Mouse (Mus musculus): ENCODE data around the gene Arcn1.
A peak's percentile ranks its signal among the peaks of the same experiment; 100 is the strongest.

Gene Arcn1

DNA sequence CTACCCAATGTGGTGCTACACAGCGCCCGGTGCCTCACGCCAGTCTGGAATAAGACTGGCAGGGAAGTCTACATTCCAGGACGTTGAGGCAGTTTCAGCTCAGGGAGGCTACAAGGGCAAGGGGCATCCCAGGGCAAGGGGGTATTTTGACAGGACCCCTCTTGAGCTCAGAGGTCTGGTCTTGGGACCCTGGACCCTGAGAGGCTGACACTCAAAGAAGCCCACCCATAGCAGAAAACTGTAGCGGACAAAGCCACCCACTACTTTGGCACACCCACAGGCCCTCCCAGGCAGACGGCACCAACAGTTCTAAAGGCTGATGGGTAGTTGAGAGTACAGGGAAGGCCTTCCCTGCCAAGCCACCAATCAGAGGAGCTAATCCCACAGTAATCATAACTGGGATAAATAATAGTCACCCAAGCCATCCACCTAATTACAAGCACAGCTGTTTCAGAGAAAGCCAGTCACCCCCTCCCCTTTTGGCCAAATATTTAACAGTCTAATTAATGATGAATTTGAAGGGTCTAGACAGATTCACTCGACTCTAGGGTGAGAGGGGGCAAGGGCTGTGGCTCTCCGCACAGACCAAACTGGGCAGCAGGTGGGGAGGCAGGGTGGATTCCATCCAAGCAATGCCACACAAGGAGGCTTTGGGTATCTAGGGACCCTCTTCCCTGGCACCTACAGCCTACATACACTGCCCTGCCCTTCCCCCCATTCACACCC lies 47.9 kb downstream of the Arcn1 start:
- Histone ChIP-seq H3K36me3 (ENCODE audit: insufficient read depth, low read length) (no peaks in the 10 kb centered on the region), H3K9me3 (ENCODE audit: low read length) (no peaks in the 10 kb centered on the region), H3K4me3 (replicated peaks; ENCODE audit: low read length) (peak overlapping the region; percentile 80; the same call in 1 of the 2 replicates), H3K4me1 (replicated peaks; ENCODE audit: low read depth, low read length) (peaks cover 58% of the 10 kb centered on the region), H3K27me3 (ENCODE audit: insufficient read depth, low read length) (peaks cover 68% of the 10 kb centered on the region)
- no peak for TF ChIP-seq POU5F1 (IDR thresholded peaks at IDR 0.05; ENCODE audit: borderline replicate concordance, low read length)
- TF ChIP-seq NANOG (IDR thresholded peaks at IDR 0.05; ENCODE audit: borderline replicate concordance, low read length) = no peak
- no peak for TF ChIP-seq CTCF (conservative IDR thresholded peaks at IDR 0.05; ENCODE audit: low read length)

DNA sequence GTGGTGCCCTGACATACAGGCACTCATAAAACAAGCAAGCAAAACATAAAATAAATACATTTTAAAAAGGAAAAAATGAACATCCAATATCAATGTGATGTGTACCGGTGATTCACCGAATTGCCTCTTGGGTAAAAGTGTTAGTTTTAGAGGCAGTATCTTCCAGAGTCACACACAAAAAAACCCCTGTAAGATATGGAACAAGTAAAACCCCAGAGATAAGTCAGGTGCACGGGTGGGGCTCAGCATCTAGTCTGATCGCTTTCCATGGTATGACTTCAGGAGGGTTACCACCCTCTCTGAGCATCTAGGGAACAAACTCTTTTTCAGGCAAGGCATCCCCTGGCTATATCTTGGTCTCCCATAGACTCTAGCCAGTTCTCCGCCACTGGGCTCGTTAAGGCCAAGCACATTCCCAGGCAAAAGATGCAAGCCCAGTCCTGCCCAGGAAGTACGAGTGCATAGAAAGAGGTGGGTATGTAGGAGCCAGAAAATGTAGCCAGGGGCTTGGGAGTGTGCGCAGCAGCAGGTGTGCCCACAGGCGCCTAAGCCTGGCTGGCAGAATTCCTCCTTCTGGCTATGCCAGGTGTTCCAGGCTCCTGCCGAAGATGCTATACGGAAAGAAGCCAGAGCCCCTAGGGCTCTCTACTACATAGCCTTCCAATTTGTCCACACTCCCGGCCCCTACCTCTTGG lies 48.6 kb downstream of the Arcn1 start:
- TF ChIP-seq CTCF (conservative IDR thresholded peaks at IDR 0.05; ENCODE audit: low read length) (no peak), NANOG (IDR thresholded peaks at IDR 0.05; ENCODE audit: borderline replicate concordance, low read length) (no peak), POU5F1 (IDR thresholded peaks at IDR 0.05; ENCODE audit: borderline replicate concordance, low read length) (no peak)
- Histone ChIP-seq H3K4me3 (replicated peaks; ENCODE audit: low read length) (no peak overlapping the region), H3K36me3 (ENCODE audit: insufficient read depth, low read length) (no peaks in the 10 kb centered on the region), H3K9me3 (ENCODE audit: low read length) (no peaks in the 10 kb centered on the region), H3K27me3 (ENCODE audit: insufficient read depth, low read length) (peaks cover 75% of the 10 kb centered on the region), H3K4me1 (replicated peaks; ENCODE audit: low read depth, low read length) (peaks cover 51% of the 10 kb centered on the region)

DNA sequence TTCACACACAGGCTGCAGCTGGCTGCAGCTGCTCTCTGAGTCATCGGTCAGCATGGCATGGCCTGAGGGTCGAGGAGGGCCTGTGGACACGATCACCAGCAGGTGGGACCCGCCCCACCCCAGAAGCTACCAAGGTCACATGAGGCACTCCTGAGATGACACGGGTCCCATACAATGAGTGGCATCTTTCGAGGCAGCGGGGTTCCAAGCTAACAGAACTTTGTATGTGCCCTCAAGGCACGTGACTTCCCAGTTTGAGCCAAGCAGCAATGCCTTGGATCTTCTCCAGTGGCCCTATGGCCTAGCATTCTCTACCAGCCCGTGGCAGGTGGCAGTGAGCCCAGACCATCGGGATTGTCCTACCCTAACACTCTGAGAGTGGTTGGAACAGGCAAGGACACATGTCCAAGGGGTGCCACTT lies 49.8 kb downstream of the Arcn1 start:
- Histone ChIP-seq H3K9me3 (ENCODE audit: low read length) (no peaks in the 10 kb centered on the region), H3K27me3 (ENCODE audit: insufficient read depth, low read length) (peaks cover 84% of the 10 kb centered on the region)
- TF ChIP-seq POU5F1 (IDR thresholded peaks at IDR 0.05; ENCODE audit: borderline replicate concordance, low read length) (no peak), NANOG (IDR thresholded peaks at IDR 0.05; ENCODE audit: borderline replicate concordance, low read length) (no peak), CTCF (conservative IDR thresholded peaks at IDR 0.05; ENCODE audit: low read length) (no peak)

DNA sequence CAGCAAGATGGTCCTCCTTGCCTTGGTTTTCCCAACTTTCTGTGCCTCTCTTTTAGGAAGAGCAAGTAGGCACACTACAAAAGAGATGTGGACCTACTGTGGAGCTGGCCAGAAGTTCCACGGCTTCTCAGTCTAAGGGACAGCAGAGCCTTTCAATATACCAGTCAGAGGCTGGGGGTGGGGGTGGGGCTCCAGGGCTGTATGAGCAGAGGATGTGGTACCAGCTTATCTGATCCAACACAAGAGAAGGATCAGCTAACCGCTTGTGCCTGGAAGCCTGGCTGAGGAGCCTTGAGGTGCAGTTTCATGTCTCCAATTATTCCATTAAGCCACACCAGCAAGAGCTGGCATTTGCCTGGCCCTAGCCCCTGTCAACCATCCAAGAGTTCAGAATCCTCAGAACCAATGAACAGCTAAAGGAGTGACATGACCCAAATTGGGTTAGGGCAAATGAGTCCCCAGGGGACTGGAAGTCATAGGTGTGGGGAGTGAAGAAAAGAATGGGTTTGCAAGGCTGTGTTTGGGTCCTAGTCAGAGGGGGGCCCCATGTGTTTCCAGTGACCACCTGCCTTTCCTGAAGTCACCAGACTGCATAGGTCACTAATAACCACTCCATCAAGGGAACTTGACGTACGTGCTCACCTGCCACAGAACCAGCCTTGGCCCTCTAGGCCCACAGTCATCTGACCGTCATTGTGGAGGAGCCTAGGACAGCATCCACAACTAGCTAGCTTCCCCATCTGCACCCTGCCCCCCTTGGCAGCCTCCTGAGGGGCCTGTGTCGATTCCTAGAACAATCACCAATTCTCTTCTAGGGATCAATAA lies 50.4 kb downstream of the Arcn1 start:
- TF ChIP-seq POU5F1 (IDR thresholded peaks at IDR 0.05; ENCODE audit: borderline replicate concordance, low read length) = no peak
- no peak for TF ChIP-seq NANOG (IDR thresholded peaks at IDR 0.05; ENCODE audit: borderline replicate concordance, low read length)
- TF ChIP-seq CTCF (conservative IDR thresholded peaks at IDR 0.05; ENCODE audit: low read length) = no peak
- Histone ChIP-seq H3K4me1 (replicated peaks; ENCODE audit: low read depth, low read length) (peaks cover 38% of the 10 kb centered on the region), H3K27me3 (ENCODE audit: insufficient read depth, low read length) (peaks cover 88% of the 10 kb centered on the region), H3K4me3 (replicated peaks; ENCODE audit: low read length) (no peak overlapping the region), H3K9me3 (ENCODE audit: low read length) (no peaks in the 10 kb centered on the region), H3K36me3 (ENCODE audit: insufficient read depth, low read length) (no peaks in the 10 kb centered on the region)

More for the DNA sequence above, 49.8 kb downstream of the Arcn1 start:
- Histone ChIP-seq H3K4me3 (replicated peaks; ENCODE audit: low read length) (no peak overlapping the region), H3K4me1 (replicated peaks; ENCODE audit: low read depth, low read length) (peaks cover 39% of the 10 kb centered on the region), H3K36me3 (ENCODE audit: insufficient read depth, low read length) (no peaks in the 10 kb centered on the region)

DNA sequence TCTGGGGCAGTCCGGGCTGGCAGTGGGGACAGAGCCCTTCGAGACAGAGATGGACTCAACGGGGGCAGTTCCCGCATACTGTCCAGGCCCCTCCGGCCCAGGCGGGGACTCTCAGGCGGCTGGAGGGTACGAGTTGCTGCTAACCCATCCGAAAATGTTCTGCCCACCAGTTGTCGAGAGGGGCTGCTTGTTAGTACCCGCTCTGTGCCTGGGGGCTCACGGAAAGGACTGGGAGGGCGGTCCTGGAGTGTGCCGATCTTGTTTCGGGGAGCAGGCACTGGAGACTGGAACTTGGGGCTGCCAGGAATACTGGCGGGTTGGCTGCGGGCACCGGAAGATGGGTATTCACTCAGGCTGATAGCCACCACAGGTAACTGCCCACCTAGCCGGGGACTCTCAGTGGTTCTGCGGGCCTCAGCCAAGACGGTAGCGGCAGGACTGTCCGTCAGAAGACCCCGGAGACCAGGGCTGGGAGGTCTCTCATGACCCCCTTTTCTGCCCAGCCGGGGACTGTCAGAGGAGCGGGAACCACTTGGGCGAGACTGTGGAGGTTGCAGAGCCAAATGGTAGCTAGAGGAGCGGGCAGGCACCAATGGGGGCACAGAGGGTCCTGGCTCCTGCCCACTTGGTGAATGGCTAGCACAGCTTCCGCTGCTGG lies 51.8 kb downstream of the Arcn1 start:
- Histone ChIP-seq H3K27me3 (ENCODE audit: insufficient read depth, low read length) (peaks cover 89% of the 10 kb centered on the region), H3K9me3 (ENCODE audit: low read length) (no peaks in the 10 kb centered on the region), H3K4me3 (replicated peaks; ENCODE audit: low read length) (peak overlapping the region; percentile 75), H3K36me3 (ENCODE audit: insufficient read depth, low read length) (peaks cover under 1% of the 10 kb centered on the region; the same call in 1 of the 2 replicates), H3K4me1 (replicated peaks; ENCODE audit: low read depth, low read length) (peaks cover 42% of the 10 kb centered on the region)
- TF ChIP-seq NANOG (IDR thresholded peaks at IDR 0.05; ENCODE audit: borderline replicate concordance, low read length) (no peak), POU5F1 (IDR thresholded peaks at IDR 0.05; ENCODE audit: borderline replicate concordance, low read length) (no peak), CTCF (conservative IDR thresholded peaks at IDR 0.05; ENCODE audit: low read length) (no peak)

DNA sequence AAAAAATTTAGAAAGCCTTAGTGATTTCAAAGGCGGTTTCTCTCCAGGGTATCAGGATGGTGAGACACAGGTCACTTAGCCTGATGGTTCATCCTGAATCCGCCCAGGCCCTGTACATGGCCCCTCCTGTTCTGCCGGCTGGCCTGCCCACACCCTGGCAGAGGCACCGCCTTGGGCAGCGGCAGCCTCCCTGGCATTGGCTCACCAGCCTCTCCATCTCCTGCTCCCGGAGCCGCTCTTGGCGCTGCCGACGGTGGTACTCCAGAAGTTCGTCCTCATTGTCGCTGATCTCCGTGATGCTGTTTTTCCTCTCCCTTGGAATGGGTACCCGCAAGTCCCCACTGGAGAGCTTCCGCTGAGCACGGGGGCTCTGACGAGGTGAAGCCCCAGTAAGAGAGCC lies 52.5 kb downstream of the Arcn1 start:
- H3K4me3 ChIP-seq (replicated peaks; ENCODE audit: low read length) = peak overlapping the region; percentile 75
- peaks cover 89% of the 10 kb centered on the region for H3K27me3 ChIP-seq (ENCODE audit: insufficient read depth, low read length)
- no peaks in the 10 kb centered on the region for H3K9me3 ChIP-seq (ENCODE audit: low read length)
- TF ChIP-seq CTCF (conservative IDR thresholded peaks at IDR 0.05; ENCODE audit: low read length) = no peak
- no peak for TF ChIP-seq NANOG (IDR thresholded peaks at IDR 0.05; ENCODE audit: borderline replicate concordance, low read length)
- no peak for TF ChIP-seq POU5F1 (IDR thresholded peaks at IDR 0.05; ENCODE audit: borderline replicate concordance, low read length)
- H3K36me3 ChIP-seq (ENCODE audit: insufficient read depth, low read length) = peaks cover 8% of the 10 kb centered on the region; the same call in 1 of the 2 replicates
- peaks cover 40% of the 10 kb centered on the region for H3K4me1 ChIP-seq (replicated peaks; ENCODE audit: low read depth, low read length)

DNA sequence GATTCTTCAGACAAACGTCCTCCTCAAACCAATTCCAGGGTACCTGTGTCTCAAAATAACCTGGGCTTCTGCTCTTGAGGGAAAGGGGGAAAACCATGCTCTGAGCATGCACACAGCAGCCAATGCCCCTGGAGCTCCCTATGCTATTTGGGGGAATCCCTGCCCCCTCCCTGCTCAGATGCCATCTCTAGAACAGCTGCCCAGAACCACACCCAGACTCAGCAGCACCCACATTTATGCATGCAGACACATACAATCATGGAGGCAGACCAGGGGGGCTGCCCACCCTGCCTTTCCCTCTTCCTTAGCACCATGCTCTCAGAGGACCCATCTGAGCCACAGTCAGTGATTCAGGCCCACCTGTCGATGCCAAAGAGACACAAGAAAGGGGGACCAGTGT lies 54.1 kb downstream of the Arcn1 start:
- H3K27me3 ChIP-seq (ENCODE audit: insufficient read depth, low read length) = peaks cover 80% of the 10 kb centered on the region
- H3K4me3 ChIP-seq (replicated peaks; ENCODE audit: low read length) = no peak overlapping the region
- H3K9me3 ChIP-seq (ENCODE audit: low read length) = no peaks in the 10 kb centered on the region
- peaks cover 8% of the 10 kb centered on the region; the same call in 1 of the 2 replicates for H3K36me3 ChIP-seq (ENCODE audit: insufficient read depth, low read length)
- TF ChIP-seq NANOG (IDR thresholded peaks at IDR 0.05; ENCODE audit: borderline replicate concordance, low read length) = no peak
- no peak for TF ChIP-seq CTCF (conservative IDR thresholded peaks at IDR 0.05; ENCODE audit: low read length)
- TF ChIP-seq POU5F1 (IDR thresholded peaks at IDR 0.05; ENCODE audit: borderline replicate concordance, low read length) = no peak
- peaks cover 51% of the 10 kb centered on the region for H3K4me1 ChIP-seq (replicated peaks; ENCODE audit: low read depth, low read length)
